Mouse (Mus musculus) olfactory bulb, adult 2 months (tissue): Measurements from ENCODE around the gene Lpin3. TPM values are rescaled to one million over a fixed set of nuclear protein-coding genes. Genes with fewer than 3 reads are reported as not detected.

Experiments
- H3K27ac ChIP-seq: fragments of 200-500 bp; 2 replicates; pipeline ENCODE4 v1.5.1; 2012; ENCODE audit warnings: low read depth, low read length; ENCODE audit not compliant: insufficient read depth
- H3K4me1 ChIP-seq: fragments of 200-500 bp; 2 replicates; pipeline ENCODE4 v1.6.1; 2012; ENCODE audit warnings: low read length; ENCODE audit not compliant: control insufficient read depth, insufficient read depth
- H3K4me3 ChIP-seq: fragments of 200-500 bp; 2 replicates; pipeline ENCODE4 v1.5.1; 2012; ENCODE audit warnings: mild to moderate bottlenecking, low read depth, low read length, moderate library complexity; ENCODE audit not compliant: insufficient read depth
- CTCF ChIP-seq: fragments of 200-500 bp; IDR thresholded peaks from 2 replicates; pipeline ENCODE4 v1.5.1; 2012; ENCODE audit warnings: low read depth, mild to moderate bottlenecking, low read length, moderate library complexity; ENCODE audit not compliant: insufficient read depth
- POLR2A ChIP-seq: fragments of 200-500 bp; IDR thresholded peaks from 2 replicates; pipeline ENCODE4 v1.6.1; 2012; ENCODE audit warnings: mild to moderate bottlenecking, low read depth, low read length, moderate library complexity; ENCODE audit not compliant: insufficient read depth
- WGBS: fragments of 180-500 bp; shearing (Covaris S2); methylation state at CpG from one replicate; pipeline ENCODE4 v1.1.7; 2018; 5-methylcytosine and 5-hydroxymethylcytosine counted together
- polyA plus RNA-seq: library from polyadenylated mRNA; stranded (reverse); fragments of >200 nt; gene quantifications from 2 replicates; pipeline ENCODE4 v1.2.4, GENCODE M21; 2012; ENCODE audit warnings: low replicate concordance; ENCODE audit not compliant: missing spikeins, insufficient read depth, insufficient read length

Lpin3 gene
- polyA plus RNA-seq, 1 experiment = not detected

GRCm38 (mm10) chr2:160864112-160864511, 16.4 kb upstream of the Lpin3 start:
- H3K4me1 ChIP-seq = no peaks in the 10 kb centered on the region
- no peak overlapping the region for H3K4me3 ChIP-seq
- H3K27ac ChIP-seq = no peak overlapping the region
- WGBS = 98% methylated on average over 1 of the region's 1 CpGs
- TF ChIP-seq CTCF (no peak), POLR2A (no peak)

GRCm38 (mm10) chr2:160865266-160865665, 15.2 kb upstream of the Lpin3 start:
- Histone ChIP-seq H3K27ac (no peak overlapping the region), H3K4me3 (no peak overlapping the region), H3K4me1 (no peaks in the 10 kb centered on the region)
- TF ChIP-seq CTCF (no peak), POLR2A (no peak)
- WGBS = 73% methylated on average over 2 of the region's 2 CpGs

DNA sequence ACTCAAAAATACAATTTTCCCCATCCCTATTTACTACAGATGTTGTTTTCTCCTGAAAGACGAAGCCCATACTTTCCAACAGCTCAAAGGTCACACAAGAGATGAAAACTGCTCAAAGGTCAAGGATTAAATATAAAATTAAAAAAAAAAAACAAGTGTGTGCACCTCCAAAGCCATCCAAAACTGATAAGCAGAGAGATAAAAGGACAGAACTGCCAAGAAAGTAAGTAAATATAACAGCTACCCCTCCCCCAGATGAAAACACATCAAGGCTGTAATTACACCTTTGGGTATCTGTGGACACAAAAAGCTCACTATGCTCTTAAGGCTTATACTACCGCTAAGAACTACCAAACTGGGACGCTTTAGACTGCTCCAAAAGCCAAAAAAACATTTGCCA, 11.0 kb upstream of the Lpin3 start:
- TF ChIP-seq CTCF = no peak
- TF ChIP-seq POLR2A = no peak
- Histone ChIP-seq H3K4me1 (no peaks in the 10 kb centered on the region), H3K4me3 (no peak overlapping the region), H3K27ac (no peak overlapping the region)
- 47% methylated on average over 3 of the region's 3 CpGs for WGBS

GRCm38 (mm10) chr2:160871310-160871709, 9.2 kb upstream of the Lpin3 start:
- H3K4me3 ChIP-seq = no peak overlapping the region
- H3K27ac ChIP-seq = no peak overlapping the region
- WGBS = 26% methylated on average over 3 of the region's 3 CpGs
- H3K4me1 ChIP-seq = no peaks in the 10 kb centered on the region
- TF ChIP-seq POLR2A (no peak), CTCF (no peak)

GRCm38 (mm10) chr2:160872395-160872794, 8.1 kb upstream of the Lpin3 start:
- peak overlapping the region; percentile 86 for H3K27ac ChIP-seq
- H3K4me3 ChIP-seq = peak overlapping the region; percentile 84
- WGBS = under 1% methylated on average over 45 of the region's 47 CpGs
- TF ChIP-seq CTCF = no peak
- TF ChIP-seq POLR2A = 0 out of 2 replicates have a peak, but pooled peaks have one; percentile 33
- no peaks in the 10 kb centered on the region for H3K4me1 ChIP-seq

GRCm38 (mm10) chr2:160872890-160873382, 7.5 kb upstream of the Lpin3 start, which contains the start of gene Zhx3:
Gene Zhx3, minus strand, starts transcription at chr2:160872998.
- TF ChIP-seq CTCF = no peak
- peak; percentile 70 for TF ChIP-seq POLR2A
- WGBS = under 1% methylated on average over 48 of the region's 48 CpGs
- H3K27ac ChIP-seq = peak within 1 kb of the TSS; percentile 86
- H3K4me3 ChIP-seq = peak within 1 kb of the TSS; percentile 84
- H3K4me1 ChIP-seq = no peaks in the 10 kb centered on the region

DNA sequence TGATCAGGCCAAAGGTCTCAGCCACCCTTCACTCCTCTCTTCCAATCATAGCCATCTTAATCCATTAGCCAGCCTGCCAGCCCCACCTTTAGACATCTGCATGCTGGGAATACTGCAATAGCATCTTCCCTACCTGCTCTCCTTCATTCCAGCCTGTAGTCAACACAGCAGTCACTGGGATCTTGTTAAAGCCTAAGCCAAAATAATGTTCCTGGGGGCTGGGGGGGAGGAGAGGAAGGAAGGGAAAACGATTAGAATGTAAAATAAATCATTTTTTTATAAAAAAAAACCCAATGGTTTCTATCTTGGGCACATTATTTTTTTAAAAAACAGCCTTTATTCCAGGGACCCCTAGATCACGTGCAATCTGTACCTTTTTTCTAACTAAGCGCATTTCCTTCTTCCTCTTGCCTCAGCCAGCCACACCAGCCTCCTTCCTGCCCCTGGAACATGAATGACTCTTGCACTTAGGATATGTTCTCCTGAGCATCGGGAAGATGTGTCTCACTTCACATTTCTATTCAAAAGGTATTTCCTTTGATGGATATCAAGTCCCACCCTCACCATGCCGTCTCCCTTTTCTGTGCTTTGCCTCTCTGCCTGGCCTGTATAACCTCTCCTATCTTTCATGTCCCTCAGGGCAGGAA, 6.1 kb upstream of the Lpin3 start:
- no peak for TF ChIP-seq CTCF
- TF ChIP-seq POLR2A = no peak
- Histone ChIP-seq H3K27ac (no peak overlapping the region), H3K4me1 (no peaks in the 10 kb centered on the region), H3K4me3 (no peak overlapping the region)
- 89% methylated on average over 5 of the region's 5 CpGs for WGBS

DNA sequence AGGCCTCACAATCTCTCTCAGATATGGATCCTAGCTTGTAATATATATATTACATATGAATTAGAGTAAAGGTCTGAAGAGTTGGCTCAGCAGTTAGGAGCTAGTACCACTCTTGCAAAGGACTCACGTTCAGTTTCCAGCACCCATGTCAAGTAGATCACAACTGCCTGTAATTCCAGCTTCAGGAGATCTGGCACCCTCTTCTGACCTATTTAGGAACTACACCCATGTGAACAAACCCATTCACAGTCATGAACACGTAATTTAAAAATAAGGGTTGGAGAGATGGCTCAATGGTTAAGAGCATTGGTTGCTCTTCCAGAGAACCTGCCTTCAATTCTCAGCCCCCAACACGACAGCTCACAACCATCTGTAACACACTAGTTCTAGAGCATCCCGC, 4.4 kb upstream of the Lpin3 start:
- Histone ChIP-seq H3K4me1 (no peaks in the 10 kb centered on the region; the same call in 1 of the 2 replicates), H3K27ac (no peak overlapping the region), H3K4me3 (no peak overlapping the region)
- TF ChIP-seq POLR2A = no peak
- TF ChIP-seq CTCF = no peak
- 96% methylated on average over 4 of the region's 4 CpGs for WGBS

DNA sequence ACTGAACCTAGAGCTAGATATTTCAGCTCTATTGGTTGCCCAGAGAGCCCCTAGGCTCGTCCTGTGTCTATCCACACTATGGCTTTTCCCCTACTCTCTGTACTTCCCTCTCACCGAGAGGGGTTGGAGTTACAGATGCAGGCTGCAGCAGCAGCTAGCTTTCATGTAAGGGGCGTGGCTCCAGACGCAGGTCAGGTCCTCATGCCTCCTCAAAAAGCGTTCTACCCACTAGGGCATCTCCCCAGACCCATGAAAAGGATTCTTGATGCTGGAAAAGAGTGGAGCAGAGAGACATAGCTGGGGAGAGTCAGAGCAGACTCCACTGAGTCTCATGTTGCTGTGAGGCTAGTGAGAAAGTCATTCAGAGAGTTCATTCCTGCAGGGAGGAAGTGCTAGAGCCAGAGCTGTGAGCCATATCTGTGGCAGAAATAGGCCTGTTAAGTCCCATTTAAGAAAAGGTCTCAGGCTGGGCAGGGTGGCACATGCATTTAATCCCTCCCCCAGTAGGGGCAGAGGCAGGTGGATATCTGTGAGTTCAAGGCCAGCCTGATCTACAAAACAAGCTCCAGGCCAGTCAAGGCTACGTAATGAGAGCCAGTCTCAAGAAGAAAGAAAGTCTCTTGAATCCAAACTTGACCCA, 1.1 kb downstream of the Lpin3 start:
- H3K4me3 ChIP-seq = no peak overlapping the region
- TF ChIP-seq POLR2A (no peak), CTCF (no peak)
- H3K27ac ChIP-seq = no peak overlapping the region
- WGBS = 82% methylated on average over 6 of the region's 6 CpGs
- H3K4me1 ChIP-seq = no peaks in the 10 kb centered on the region; the same call in 1 of the 2 replicates
